Mouse (Mus musculus): ENCODE data around the gene Gpr157.

DNA sequence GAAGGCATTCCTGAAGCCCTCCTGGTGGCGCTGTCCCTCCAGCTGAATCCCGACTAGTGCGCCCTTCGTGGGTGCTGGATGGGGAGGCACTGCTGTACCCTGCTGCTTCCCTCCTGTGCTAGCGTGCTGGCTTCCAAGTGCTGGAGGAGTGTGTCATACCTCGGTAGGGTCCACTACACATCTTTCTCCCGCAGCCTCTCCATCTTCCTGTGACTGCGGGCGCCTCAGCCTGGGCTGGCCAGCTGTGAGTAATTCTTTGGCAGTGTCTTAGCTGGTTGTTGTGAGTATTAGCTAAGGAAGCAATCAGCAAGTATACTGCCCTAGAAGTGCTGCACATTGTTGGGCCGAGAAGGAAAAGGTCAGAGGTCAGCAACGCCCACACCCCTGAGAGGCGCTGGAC, 18.9 kb upstream of the Gpr157 start:
- TF ChIP-seq EP300 (IDR thresholded peaks at IDR 0.05; ENCODE audit: low read depth in 1 of 2, low read length in 2 of 2) (no peak), CTCF (IDR thresholded peaks at IDR 0.05 in 2 of 3, conservative IDR thresholded peaks at IDR 0.05 in 1 of 3; ENCODE audit: control insufficient read depth in 1 of 3, insufficient read depth in 1 of 3, low read depth in 2 of 3, low read length in 3 of 3, poor library complexity in 1 of 3, severe bottlenecking in 1 of 3) (no peak), POLR2A (IDR thresholded peaks at IDR 0.05; ENCODE audit: control insufficient read depth in 1 of 2, insufficient read depth in 1 of 2, low read depth in 1 of 2, low read length in 2 of 2, poor library complexity in 1 of 2) (no peak), UBTF (IDR thresholded peaks at IDR 0.05; ENCODE audit: borderline replicate concordance, insufficient read depth, low read depth, low read length) (no peak), USF1 (IDR thresholded peaks at IDR 0.05; ENCODE audit: low read depth, low read length) (no peak), CHD1 (IDR thresholded peaks at IDR 0.05; ENCODE audit: low read depth, low read length) (no peak)

All from MEL (cell line).